Mouse (Mus musculus) bone marrow, adult 2 months (tissue): Measurements from ENCODE around the gene Nploc4.

Experiments used
- CTCF ChIP-seq: fragments of 200-500 bp; IDR thresholded peaks from 2 replicates; pipeline ENCODE4 v1.5.1; 2011; ENCODE audit warnings: low read length, control low read depth; ENCODE audit not compliant: control insufficient read depth, insufficient read depth
- POLR2A ChIP-seq: fragments of 200-500 bp; IDR thresholded peaks from 2 replicates; pipeline ENCODE4 v1.6.1; 2011; ENCODE audit warnings: low read depth, mild to moderate bottlenecking, control low read depth, low read length, borderline replicate concordance; ENCODE audit not compliant: control insufficient read depth

DNA sequence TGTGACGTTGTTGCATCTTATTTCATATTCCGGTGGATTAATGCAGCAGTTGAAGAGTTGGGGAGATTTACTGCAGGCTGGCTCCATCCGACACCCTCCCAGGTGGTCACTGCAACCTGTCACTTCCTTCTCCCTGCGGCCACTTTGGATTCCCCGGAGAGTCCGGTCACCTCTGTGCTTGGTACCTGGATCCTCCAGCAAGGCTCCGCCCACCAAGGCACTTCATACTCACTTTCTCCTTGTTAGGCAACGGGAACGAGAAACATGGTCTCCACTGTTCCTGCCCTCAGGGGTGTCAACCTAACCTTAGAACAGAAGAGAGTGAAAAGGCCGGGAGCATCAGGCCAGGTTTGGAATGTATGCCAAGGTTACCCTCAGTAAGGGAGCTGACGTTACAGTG lies 86.8 kb downstream of the Nploc4 start:
- TF ChIP-seq CTCF: no peak
- TF ChIP-seq POLR2A: no peak
